Mouse (Mus musculus) thymus, adult 2 months (tissue): Measurements from ENCODE around the gene Zfp846. TPM values are rescaled to one million over a fixed set of nuclear protein-coding genes. Genes with fewer than 3 reads are reported as not detected.
"Not testable (repeated sequence)": the region's sequence is repeated elsewhere in the genome, so short reads cannot be mapped to it uniquely, and the experiment has no call there.

Experiments used
- DNase-seq: peaks from one replicate; pipeline ENCODE4 v3.0.0; 2021
- H3K27ac ChIP-seq: fragments of 200-500 bp; 2 replicates; pipeline ENCODE4 v1.5.1; 2012; ENCODE audit warnings: low read length, control low read depth; ENCODE audit not compliant: control insufficient read depth, insufficient read depth
- H3K27me3 ChIP-seq: fragments of 200-500 bp; 2 replicates; pipeline ENCODE4 v1.6.1; 2012; ENCODE audit warnings: mild to moderate bottlenecking, low read length, moderate library complexity, mixed read lengths; ENCODE audit not compliant: control insufficient read depth, insufficient read depth
- H3K36me3 ChIP-seq: fragments of 200-500 bp; 2 replicates; pipeline ENCODE4 v1.6.1; 2012; ENCODE audit warnings: mild to moderate bottlenecking, low read length, moderate library complexity; ENCODE audit not compliant: control insufficient read depth, insufficient read depth
- H3K4me1 ChIP-seq: fragments of 200-500 bp; replicated peaks from 2 replicates; pipeline ENCODE4 v1.6.1; 2012; ENCODE audit warnings: low read length; ENCODE audit not compliant: control insufficient read depth, insufficient read depth
- H3K4me3 ChIP-seq: fragments of 200-500 bp; 2 replicates; pipeline ENCODE4 v1.5.1; 2012; ENCODE audit warnings: mild to moderate bottlenecking, low read length, control low read depth, moderate library complexity; ENCODE audit not compliant: control insufficient read depth, insufficient read depth
- CTCF ChIP-seq: fragments of 200-500 bp; IDR thresholded peaks from 2 replicates; pipeline ENCODE4 v1.5.1; 2012; ENCODE audit warnings: mild to moderate bottlenecking, control low read depth, low read length, moderate library complexity, borderline replicate concordance; ENCODE audit not compliant: control insufficient read depth, poor library complexity, insufficient read depth; ENCODE audit errors: extremely low read depth
- POLR2A ChIP-seq: fragments of 200-500 bp; IDR thresholded peaks from 2 replicates; pipeline ENCODE4 v1.6.1; 2012; ENCODE audit warnings: mild to moderate bottlenecking, low read length, control low read depth, moderate library complexity; ENCODE audit not compliant: control insufficient read depth, poor library complexity, insufficient read depth; ENCODE audit errors: extremely low read depth
- WGBS: fragments of 180-500 bp; shearing (Covaris S2); methylation state at CpG from one replicate; pipeline ENCODE4 v1.1.7; 2018; 5-methylcytosine and 5-hydroxymethylcytosine counted together
- polyA plus RNA-seq: library from polyadenylated mRNA; depleted of rRNA; stranded (reverse); fragments of >200 nt; gene quantifications from 2 replicates; pipeline ENCODE4 v1.2.3, GENCODE M21; 2012

The Zfp846 gene
- polyA plus RNA-seq, 1 experiment: 7.5 TPM

DNA sequence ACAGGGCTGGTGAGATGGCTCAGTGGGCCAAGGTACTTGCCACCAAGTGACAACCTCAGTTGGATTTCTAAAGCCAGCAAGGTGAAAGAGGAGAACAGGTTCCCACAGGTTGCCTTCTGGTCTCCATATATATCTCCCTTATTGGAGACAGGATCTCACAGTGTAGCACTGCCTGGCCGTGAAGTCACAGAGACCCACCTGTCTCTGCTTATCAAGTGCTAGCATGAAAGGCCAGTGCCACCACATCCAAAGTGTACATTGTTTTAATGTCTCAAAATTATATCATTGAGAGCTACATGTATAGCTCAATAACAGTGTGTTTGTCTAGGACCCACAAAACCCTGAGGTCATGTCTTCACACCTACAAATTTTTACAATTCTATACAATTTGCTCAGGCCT, 25.2 kb downstream of the Zfp846 start:
- Histone ChIP-seq H3K27ac (no peak overlapping the region), H3K27me3 (no peaks in the 10 kb centered on the region), H3K36me3 (no peaks in the 10 kb centered on the region; the same call in 1 of the 2 replicates), H3K4me1 (0 out of 2 replicates have a peak, but pooled peaks cover 2% of the 10 kb centered on the region), H3K4me3 (no peak overlapping the region)
- 94% methylated on average over 1 of the region's 1 CpGs for WGBS
- no peak for DNase-seq
- TF ChIP-seq CTCF (no peak), POLR2A (no peak)

- Histone ChIP-seq H3K36me3 (no peaks in the 10 kb centered on the region; the same call in 1 of the 2 replicates), H3K27me3 (no peaks in the 10 kb centered on the region), H3K27ac (peak overlapping the region; percentile 77), H3K4me1 (0 out of 2 replicates have a peak, but pooled peaks cover 2% of the 10 kb centered on the region), H3K4me3 (peak overlapping the region; percentile 86)
- WGBS: under 1% methylated on average over 57 of the region's 57 CpGs
- TF ChIP-seq CTCF (peak; percentile 64; the same call in 1 of the 2 replicates), POLR2A (peak; percentile 60)
- peak; percentile 83 for DNase-seq
These were observed 26.2 kb downstream of the Zfp846 start for GRCm38 (mm10) chr9:20607100-20607974.

GRCm38 (mm10) chr9:20609831-20610464, 28.9 kb downstream of the Zfp846 start:
- peak; percentile 17 for DNase-seq
- 36% methylated on average over 5 of the region's 5 CpGs for WGBS
- H3K27ac ChIP-seq: peak overlapping the region; percentile 89

DNA sequence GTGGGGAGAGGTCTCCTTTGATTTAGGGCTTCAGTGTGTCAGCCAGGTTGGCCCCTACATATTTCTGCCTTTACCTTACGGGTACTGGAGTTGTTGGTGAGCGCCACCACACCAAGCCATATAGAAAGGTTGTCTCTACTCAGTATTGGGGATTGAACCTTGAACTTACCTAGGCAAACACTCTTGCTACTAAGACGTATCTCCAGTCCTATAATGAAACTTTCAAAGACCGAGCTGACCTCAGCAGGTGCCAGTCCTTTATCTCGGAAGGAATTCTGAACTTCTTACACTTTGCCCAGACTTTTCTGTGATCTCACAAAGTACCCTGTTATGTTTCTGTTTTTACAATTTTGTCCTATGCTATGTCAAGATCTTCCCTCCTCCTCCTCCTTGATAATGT, 30.9 kb downstream of the Zfp846 start:
- H3K27me3 ChIP-seq: no peaks in the 10 kb centered on the region
- TF ChIP-seq POLR2A: no peak
- no peak for TF ChIP-seq CTCF
- 0 out of 2 replicates have a peak, but pooled peaks cover 2% of the 10 kb centered on the region for H3K4me1 ChIP-seq
- 96% methylated on average over 5 of the region's 5 CpGs for WGBS
- DNase-seq: no peak
- no peak overlapping the region for H3K27ac ChIP-seq
- no peak overlapping the region for H3K4me3 ChIP-seq
- H3K36me3 ChIP-seq: peaks cover 1% of the 10 kb centered on the region; the same call in 1 of the 2 replicates

More at GRCm38 (mm10) chr9:20609831-20610464, 28.9 kb downstream of the Zfp846 start:
- H3K4me3 ChIP-seq: no peak overlapping the region
- H3K27me3 ChIP-seq: no peaks in the 10 kb centered on the region
- H3K36me3 ChIP-seq: no peaks in the 10 kb centered on the region; the same call in 1 of the 2 replicates
- TF ChIP-seq CTCF (no peak), POLR2A (no peak)
- H3K4me1 ChIP-seq: 0 out of 2 replicates have a peak, but pooled peaks cover 2% of the 10 kb centered on the region

DNA sequence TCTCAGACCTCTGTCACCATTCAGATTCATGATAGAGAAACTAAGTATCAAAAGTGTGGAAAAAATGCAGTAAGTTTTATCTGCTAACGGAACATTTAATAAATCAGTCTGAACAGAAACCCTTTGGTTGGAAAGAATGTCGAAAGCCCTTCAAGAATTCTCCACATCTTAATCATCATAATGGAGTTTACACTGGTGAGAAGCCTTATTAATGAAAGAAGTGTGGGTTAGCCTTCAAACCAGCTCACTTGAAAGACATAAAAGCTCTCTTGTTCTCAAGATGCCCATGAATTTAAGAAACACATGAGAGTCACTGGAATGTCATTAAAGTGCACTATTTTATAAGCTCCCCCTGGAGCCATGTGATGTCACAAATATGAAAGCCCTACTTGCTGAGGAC, 35.6 kb downstream of the Zfp846 start:
- no peak for DNase-seq
- 97% methylated on average over 2 of the region's 2 CpGs for WGBS
- Histone ChIP-seq H3K36me3 (peaks cover 5% of the 10 kb centered on the region; the same call in 1 of the 2 replicates), H3K27ac (no peak overlapping the region), H3K27me3 (no peaks in the 10 kb centered on the region), H3K4me1 (no peaks in the 10 kb centered on the region), H3K4me3 (no peak overlapping the region)
- no peak for TF ChIP-seq POLR2A
- TF ChIP-seq CTCF: no peak

- H3K4me1 ChIP-seq: peaks cover 15% of the 10 kb centered on the region
- TF ChIP-seq CTCF: no peak
- TF ChIP-seq POLR2A: no peak
- H3K36me3 ChIP-seq: no peaks in the 10 kb centered on the region
- H3K4me3 ChIP-seq: no peak overlapping the region
- no peaks in the 10 kb centered on the region for H3K27me3 ChIP-seq
- 96% methylated on average over 2 of the region's 2 CpGs for WGBS
- DNase-seq: no peak
- no peak overlapping the region for H3K27ac ChIP-seq
These were observed 50.2 kb downstream of the Zfp846 start for GRCm38 (mm10) chr9:20631332-20631731.

GRCm38 (mm10) chr9:20635676-20636075, 54.6 kb downstream of the Zfp846 start:
- peaks cover 42% of the 10 kb centered on the region for H3K4me1 ChIP-seq
- peaks cover 25% of the 10 kb centered on the region for H3K36me3 ChIP-seq
- peak overlapping the region; percentile 99 for H3K27ac ChIP-seq
- 0 out of 2 replicates have a peak overlapping the region, but pooled peaks have one; percentile 2 for H3K4me3 ChIP-seq
- peak; percentile 46 for DNase-seq
- not testable (repeated sequence) for H3K27me3 ChIP-seq
- WGBS: 26% methylated on average over 8 of the region's 8 CpGs
